Mouse (Mus musculus) heart, embryonic 12.5 days (tissue): ENCODE results near the gene Socs4. TPM values are rescaled to one million over a fixed set of nuclear protein-coding genes. Genes with fewer than 3 reads are reported as not detected.

Source experiments
- ATAC-seq: fragments of 200-750 bp; cut with Nextera tagmentation; 2 replicates; pipeline ENCODE4 v1.8.0; 2017; ENCODE audit warnings: moderate TSS enrichment, moderate library complexity; ENCODE audit not compliant: insufficient number of reproducible peaks, low FRiP score
- H3K27ac ChIP-seq: fragments of 300-500 bp; sonication (generic); 2 replicates; pipeline ENCODE4 v1.5.1; 2016; ENCODE audit warnings: mild to moderate bottlenecking, moderate library complexity; ENCODE audit not compliant: poor library complexity, severe bottlenecking
- H3K27me3 ChIP-seq: fragments of 300-500 bp; sonication (generic); replicated peaks from 2 replicates; pipeline ENCODE4 v1.6.1; 2016; ENCODE audit warnings: mild to moderate bottlenecking, moderate library complexity
- H3K36me3 ChIP-seq: fragments of 300-500 bp; sonication (generic); 2 replicates; pipeline ENCODE4 v1.6.1; 2016; ENCODE audit warnings: mild to moderate bottlenecking, moderate library complexity
- H3K4me1 ChIP-seq: fragments of 300-500 bp; sonication (generic); replicated peaks from 2 replicates; pipeline ENCODE4 v1.6.1; 2016; ENCODE audit warnings: mild to moderate bottlenecking
- H3K4me2 ChIP-seq: fragments of 300-500 bp; sonication (generic); 2 replicates; pipeline ENCODE4 v1.6.1; 2016; ENCODE audit warnings: mild to moderate bottlenecking, moderate library complexity
- H3K4me3 ChIP-seq: fragments of 300-500 bp; sonication (generic); 2 replicates; pipeline ENCODE4 v1.5.1; 2016; ENCODE audit warnings: mild to moderate bottlenecking
- H3K9ac ChIP-seq: fragments of 300-500 bp; sonication (generic); 2 replicates; pipeline ENCODE4 v1.6.1; 2016; ENCODE audit warnings: mild to moderate bottlenecking, moderate library complexity
- H3K9me3 ChIP-seq: fragments of 300-500 bp; sonication (generic); replicated peaks from 2 replicates; pipeline ENCODE4 v1.6.1; 2016; ENCODE audit warnings: mild to moderate bottlenecking, moderate library complexity
- WGBS: fragments of 180-500 bp; shearing (Covaris S2); methylation state at CpG from one replicate; pipeline ENCODE4 v1.1.7; 2016; 5-methylcytosine and 5-hydroxymethylcytosine counted together
- polyA plus RNA-seq: library from polyadenylated mRNA; unstranded; fragments of >200 nt; fragmentation: Nextera tagmentation; extraction: Ambion mirVana; gene quantifications from 2 replicates; pipeline ENCODE4 v1.2.1, GENCODE M21; 2016

Gene Socs4
- polyA plus RNA-seq, 1 experiment from 2014 or later = 2.4 TPM

GRCm38 (mm10) chr14:47287021-47287420 lies 10.3 kb downstream of the Socs4 start:
- H3K27ac ChIP-seq = no peak overlapping the region
- H3K27me3 ChIP-seq = no peaks in the 10 kb centered on the region
- H3K36me3 ChIP-seq = peaks cover 12% of the 10 kb centered on the region

GRCm38 (mm10) chr14:47291772-47292171 lies 15.0 kb downstream of the Socs4 start:
- no peak overlapping the region for H3K4me2 ChIP-seq
- H3K27ac ChIP-seq = no peak overlapping the region
- ATAC-seq = no peak
- no peaks in the 10 kb centered on the region for H3K9me3 ChIP-seq
- no peaks in the 10 kb centered on the region for H3K4me1 ChIP-seq
- no peak overlapping the region for H3K9ac ChIP-seq
- no peaks in the 10 kb centered on the region for H3K27me3 ChIP-seq
- H3K36me3 ChIP-seq = peaks cover 12% of the 10 kb centered on the region
- no peak overlapping the region for H3K4me3 ChIP-seq
- WGBS = 76% methylated on average over 1 of the region's 1 CpGs

More at GRCm38 (mm10) chr14:47287021-47287420, 10.3 kb downstream of the Socs4 start:
- no peak overlapping the region for H3K9ac ChIP-seq
- no peak for ATAC-seq
- H3K4me1 ChIP-seq = peaks cover 8% of the 10 kb centered on the region
- no peak overlapping the region for H3K4me3 ChIP-seq
- H3K9me3 ChIP-seq = no peaks in the 10 kb centered on the region
- WGBS = 83% methylated on average over 4 of the region's 5 CpGs
- H3K4me2 ChIP-seq = no peak overlapping the region

GRCm38 (mm10) chr14:47294136-47294535 lies 17.4 kb downstream of the Socs4 start:
- Histone ChIP-seq H3K9ac (no peak overlapping the region), H3K27me3 (no peaks in the 10 kb centered on the region), H3K36me3 (peaks cover 12% of the 10 kb centered on the region), H3K27ac (no peak overlapping the region), H3K4me1 (no peaks in the 10 kb centered on the region; the same call in 1 of the 2 replicates), H3K4me2 (no peak overlapping the region), H3K9me3 (no peaks in the 10 kb centered on the region), H3K4me3 (no peak overlapping the region)
- WGBS = 65% methylated on average over 4 of the region's 4 CpGs
- ATAC-seq = no peak

- Histone ChIP-seq H3K4me3 (no peak overlapping the region), H3K36me3 (peaks cover under 1% of the 10 kb centered on the region; the same call in 1 of the 2 replicates), H3K27me3 (no peaks in the 10 kb centered on the region), H3K4me1 (peaks cover 12% of the 10 kb centered on the region), H3K9ac (no peak overlapping the region), H3K4me2 (no peak overlapping the region), H3K27ac (no peak overlapping the region), H3K9me3 (no peaks in the 10 kb centered on the region)
- no peak for ATAC-seq
- WGBS = 60% methylated on average over 2 of the region's 2 CpGs
Measured at GRCm38 (mm10) chr14:47296232-47296631, 19.5 kb downstream of the Socs4 start.

- Histone ChIP-seq H3K9me3 (no peaks in the 10 kb centered on the region), H3K4me1 (peaks cover 13% of the 10 kb centered on the region), H3K27ac (peak within 1 kb of the TSS; percentile 98), H3K4me2 (peak within 1 kb of the TSS; percentile 80), H3K4me3 (peak within 1 kb of the TSS; percentile 93), H3K27me3 (no peaks in the 10 kb centered on the region), H3K36me3 (peaks cover 9% of the 10 kb centered on the region; the same call in 1 of the 2 replicates), H3K9ac (peak within 1 kb of the TSS; percentile 99)
- peak; percentile 90 for ATAC-seq
- WGBS = under 1% methylated on average over 34 of the region's 34 CpGs
Measured at GRCm38 (mm10) chr14:47297785-47298407, 21.2 kb downstream of the Socs4 start, which contains the start of gene Mapk1ip1l. Gene Mapk1ip1l, plus strand, starts transcription at chr14:47298266.

- under 1% methylated on average over 37 of the region's 38 CpGs for WGBS
Measured at GRCm38 (mm10) chr14:47298408-47298792, 21.7 kb downstream of the Socs4 start.

GRCm38 (mm10) chr14:47298819-47299261 lies 22.1 kb downstream of the Socs4 start:
- Histone ChIP-seq H3K9ac (peak overlapping the region; percentile 99), H3K4me1 (peaks cover 17% of the 10 kb centered on the region), H3K27me3 (no peaks in the 10 kb centered on the region), H3K27ac (peak overlapping the region; percentile 98), H3K36me3 (peaks cover 14% of the 10 kb centered on the region; the same call in 1 of the 2 replicates), H3K4me2 (peak overlapping the region; percentile 80), H3K4me3 (peak overlapping the region; percentile 93), H3K9me3 (no peaks in the 10 kb centered on the region)
- peak; percentile 40; the same call in 1 of the 2 replicates for ATAC-seq
- WGBS = 0% methylated on average over 15 of the region's 15 CpGs

More at GRCm38 (mm10) chr14:47298408-47298792, 21.7 kb downstream of the Socs4 start:
- peak; percentile 78 for ATAC-seq
- Histone ChIP-seq H3K27me3 (no peaks in the 10 kb centered on the region), H3K4me3 (peak overlapping the region; percentile 93), H3K9ac (peak overlapping the region; percentile 99), H3K36me3 (peaks cover 14% of the 10 kb centered on the region; the same call in 1 of the 2 replicates), H3K4me2 (peak overlapping the region; percentile 80), H3K9me3 (no peaks in the 10 kb centered on the region), H3K4me1 (peaks cover 17% of the 10 kb centered on the region), H3K27ac (peak overlapping the region; percentile 98)

GRCm38 (mm10) chr14:47302885-47303680 lies 26.4 kb downstream of the Socs4 start:
- WGBS = 81% methylated on average over 14 of the region's 14 CpGs
- ATAC-seq = no peak

GRCm38 (mm10) chr14:47304814-47305405 lies 28.2 kb downstream of the Socs4 start:
- Histone ChIP-seq H3K36me3 (peaks cover 35% of the 10 kb centered on the region), H3K27me3 (no peaks in the 10 kb centered on the region), H3K9ac (no peak overlapping the region), H3K27ac (no peak overlapping the region), H3K4me3 (no peak overlapping the region), H3K4me2 (no peak overlapping the region), H3K4me1 (peaks cover 13% of the 10 kb centered on the region), H3K9me3 (no peaks in the 10 kb centered on the region)
- ATAC-seq = no peak
- WGBS = 91% methylated on average over 6 of the region's 6 CpGs

More at GRCm38 (mm10) chr14:47302885-47303680, 26.4 kb downstream of the Socs4 start:
- Histone ChIP-seq H3K4me3 (no peak overlapping the region), H3K4me2 (no peak overlapping the region), H3K27ac (no peak overlapping the region), H3K4me1 (peaks cover 17% of the 10 kb centered on the region), H3K27me3 (no peaks in the 10 kb centered on the region), H3K9ac (no peak overlapping the region), H3K36me3 (peaks cover 26% of the 10 kb centered on the region), H3K9me3 (no peaks in the 10 kb centered on the region)

- Histone ChIP-seq H3K4me1 (peaks cover 5% of the 10 kb centered on the region; the same call in 1 of the 2 replicates), H3K9me3 (no peaks in the 10 kb centered on the region), H3K27me3 (no peaks in the 10 kb centered on the region), H3K27ac (no peak overlapping the region), H3K9ac (no peak overlapping the region), H3K4me3 (no peak overlapping the region), H3K36me3 (peaks cover 45% of the 10 kb centered on the region), H3K4me2 (no peak overlapping the region)
- ATAC-seq = no peak
- WGBS = 85% methylated on average over 4 of the region's 4 CpGs
Measured at GRCm38 (mm10) chr14:47305933-47306332, 29.2 kb downstream of the Socs4 start.

GRCm38 (mm10) chr14:47307669-47308068 lies 30.9 kb downstream of the Socs4 start:
- no peak for ATAC-seq
- Histone ChIP-seq H3K4me1 (peaks cover 5% of the 10 kb centered on the region; the same call in 1 of the 2 replicates), H3K9me3 (no peaks in the 10 kb centered on the region), H3K9ac (no peak overlapping the region), H3K27me3 (no peaks in the 10 kb centered on the region), H3K4me3 (no peak overlapping the region), H3K4me2 (no peak overlapping the region), H3K27ac (no peak overlapping the region), H3K36me3 (peaks cover 52% of the 10 kb centered on the region)
- WGBS = 82% methylated on average over 3 of the region's 3 CpGs
